Mouse (Mus musculus) kidney, adult 2 months (tissue): ENCODE measurements around the gene 6030458C11Rik.

ENCODE experiments used
- CTCF ChIP-seq: fragments of 200-500 bp; conservative IDR thresholded peaks from 2 replicates; pipeline ENCODE4 v1.5.1; 2011; ENCODE audit warnings: low read depth, mild to moderate bottlenecking, control low read depth, low read length, moderate library complexity, mixed read lengths; ENCODE audit not compliant: insufficient read depth, insufficient read length
- POLR2A ChIP-seq: fragments of 200-500 bp; IDR thresholded peaks from one replicate; pipeline ENCODE4 v1.6.1; 2011; ENCODE audit warnings: low read depth, low read length, control low read depth

GRCm38 (mm10) chr15:12857840-12858516 is 33.5 kb upstream of the 6030458C11Rik start:
- TF ChIP-seq CTCF (no peak), POLR2A (no peak)
